Mouse (Mus musculus) CH12.LX (cell line): Measurements from ENCODE around the gene Tmem204. TPM values are rescaled to one million over a fixed set of nuclear protein-coding genes. Genes with fewer than 3 reads are reported as not detected.

Experiments
- DNase-seq: peaks from one replicate; pipeline ENCODE4 v3.0.0-alpha.2; 2013; ENCODE audit errors: extremely low read depth
- H3K27ac ChIP-seq: 2 replicates; pipeline ENCODE4 v1.5.1; 2012; ENCODE audit warnings: low read depth, mild to moderate bottlenecking, control low read depth, moderate library complexity; ENCODE audit not compliant: insufficient read depth
- H3K27me3 ChIP-seq: replicated peaks from 2 replicates; pipeline ENCODE3; 2012; ENCODE audit warnings: inconsistent platforms
- H3K36me3 ChIP-seq, 2 experiments: replicated peaks in 1 of 2; 2 replicates each; pipeline versions ENCODE3 to v1.6.1; 2012; ENCODE audit warnings: inconsistent platforms in 1 of 2, low read length in 1 of 2, mild to moderate bottlenecking in 1 of 2, mixed read lengths in 1 of 2, moderate library complexity in 1 of 2; ENCODE audit not compliant: control insufficient read depth in 1 of 2, insufficient read depth in 1 of 2
- H3K4me1 ChIP-seq, 2 experiments: 2 replicates each; pipeline ENCODE4 v1.6.1; 2012; ENCODE audit warnings: inconsistent platforms in 1 of 2, moderate library complexity in 1 of 2; ENCODE audit not compliant: insufficient read depth in 2 of 2, control insufficient read depth in 1 of 2
- H3K4me2 ChIP-seq: 2 replicates; pipeline ENCODE4 v1.6.1; 2012; ENCODE audit warnings: low read depth, mild to moderate bottlenecking, control low read depth; ENCODE audit not compliant: poor library complexity, insufficient read depth, severe bottlenecking
- H3K4me3 ChIP-seq, 3 experiments: fragments of 150-350 bp in 1 of 3; sonication (generic) in 1 of 3; replicated peaks in 1 of 3; 2 replicates each; pipeline versions ENCODE3 to v1.5.1; 2011 to 2012; ENCODE audit warnings: low read depth in 2 of 3, low read length in 2 of 3, mild to moderate bottlenecking in 2 of 3, moderate library complexity in 2 of 3, control low read depth in 1 of 3, improper control_type of control experiment in 1 of 3, inconsistent platforms in 1 of 3, mixed read lengths in 1 of 3; ENCODE audit not compliant: poor library complexity in 1 of 3
- H3K79me2 ChIP-seq: replicated peaks from 2 replicates; pipeline ENCODE4 v1.6.1; 2012; ENCODE audit warnings: mild to moderate bottlenecking, moderate library complexity; ENCODE audit not compliant: control insufficient read depth, poor library complexity, insufficient read depth, severe bottlenecking; ENCODE audit errors: extremely low read depth
- H3K9ac ChIP-seq: 2 replicates; pipeline ENCODE4 v1.6.1; 2012; ENCODE audit warnings: low read depth, mild to moderate bottlenecking, control low read depth, moderate library complexity; ENCODE audit not compliant: insufficient read depth
- H3K9me3 ChIP-seq: replicated peaks from 2 replicates; pipeline ENCODE3; 2012; ENCODE audit warnings: low read length, inconsistent platforms, mixed read lengths
- CHD1 ChIP-seq: IDR thresholded peaks from 2 replicates; pipeline ENCODE4 v1.6.1; 2012; ENCODE audit warnings: low read depth, low read length, improper control_type of control experiment, inconsistent platforms
- CHD2 ChIP-seq: IDR thresholded peaks from 2 replicates; pipeline ENCODE4 v1.6.1; 2011; ENCODE audit warnings: low read length, improper control_type of control experiment
- ELF1 ChIP-seq: IDR thresholded peaks from 2 replicates; pipeline ENCODE4 v1.6.1; 2014; ENCODE audit warnings: low read depth, mild to moderate bottlenecking, inconsistent platforms, low read length, improper control_type of control experiment
- EP300 ChIP-seq: IDR thresholded peaks from 2 replicates; pipeline ENCODE4 v1.6.1; 2011; ENCODE audit warnings: low read length, improper control_type of control experiment
- IRF4 ChIP-seq: IDR thresholded peaks from 2 replicates; pipeline ENCODE4 v1.6.1; 2014; ENCODE audit warnings: low read depth, mild to moderate bottlenecking, inconsistent platforms, low read length, improper control_type of control experiment
- MAX ChIP-seq: IDR thresholded peaks from 2 replicates; pipeline ENCODE4 v1.6.1; 2011; ENCODE audit warnings: low read length, improper control_type of control experiment
- MAZ ChIP-seq: IDR thresholded peaks from 2 replicates; pipeline ENCODE4 v1.6.1; 2012; ENCODE audit warnings: low read depth, mild to moderate bottlenecking, inconsistent platforms, low read length, improper control_type of control experiment, moderate library complexity
- MEF2A ChIP-seq: IDR thresholded peaks from 2 replicates; pipeline ENCODE4 v1.6.1; 2014; ENCODE audit warnings: low read depth, mild to moderate bottlenecking, inconsistent platforms, low read length, improper control_type of control experiment, borderline replicate concordance
- MXI1 ChIP-seq: IDR thresholded peaks from 2 replicates; pipeline ENCODE4 v1.6.1; 2011; ENCODE audit warnings: mild to moderate bottlenecking, low read depth, low read length, improper control_type of control experiment
- MYC ChIP-seq: IDR thresholded peaks from 2 replicates; pipeline ENCODE4 v1.6.1; 2011; ENCODE audit warnings: low read depth, mild to moderate bottlenecking, improper control_type of control experiment, low read length
- POLR2A ChIP-seq: IDR thresholded peaks from 2 replicates; pipeline ENCODE4 v1.6.1; 2011; ENCODE audit warnings: low read depth, mild to moderate bottlenecking, improper control_type of control experiment, low read length
- SIN3A ChIP-seq: IDR thresholded peaks from 2 replicates; pipeline ENCODE4 v1.6.1; 2012; ENCODE audit warnings: low read length, improper control_type of control experiment, inconsistent platforms
- UBTF ChIP-seq: IDR thresholded peaks from 2 replicates; pipeline ENCODE4 v1.6.1; 2012; ENCODE audit warnings: low read depth, mild to moderate bottlenecking, inconsistent platforms, low read length, improper control_type of control experiment, moderate library complexity
- ZC3H11A ChIP-seq: IDR thresholded peaks from 2 replicates; pipeline ENCODE4 v1.6.1; 2012; ENCODE audit warnings: low read depth, mild to moderate bottlenecking, inconsistent platforms, low read length, improper control_type of control experiment
- dilution Hi-C: fragments of 300-500 bp; cut with MboI; formaldehyde crosslinking; loops from 2 replicates; pipeline ENCODE4 v1.14.3; 2020; ENCODE audit warnings: low sequenced_read_pairs; ENCODE audit not compliant: extremely low pct_unique_long_range_greater_than_20kb, extremely low pct_ligation_motif_present
- in situ Hi-C: fragments of 300-500 bp; cut with MboI; formaldehyde crosslinking; loops from 3 replicates; pipeline ENCODE4 v1.14.3; 2019; ENCODE audit warnings: low sequenced_read_pairs, low pct_ligation_motif_present, low pct_unique_long_range_greater_than_20kb, mixed read lengths
- polyA plus RNA-seq: library from polyadenylated mRNA; unstranded; fragments of >175 nt; gene quantifications from 2 replicates; pipeline ENCODE4 v1.2.1, GENCODE M21; 2012; ENCODE audit warnings: low read depth; ENCODE audit not compliant: insufficient read length
- total RNA-seq, 2 experiments: library from RNA; depleted of rRNA; stranded (reverse); fragments of 300-350 nt in 1 of 2; fragments of >200 nt in 1 of 2; gene quantifications; 2 replicates each; pipeline ENCODE4 v1.2.3; 2012 to 2014

Tmem204 gene
- total and polyA plus RNA-seq, 3 experiments: 1.9 TPM; not detected in 2

DNA sequence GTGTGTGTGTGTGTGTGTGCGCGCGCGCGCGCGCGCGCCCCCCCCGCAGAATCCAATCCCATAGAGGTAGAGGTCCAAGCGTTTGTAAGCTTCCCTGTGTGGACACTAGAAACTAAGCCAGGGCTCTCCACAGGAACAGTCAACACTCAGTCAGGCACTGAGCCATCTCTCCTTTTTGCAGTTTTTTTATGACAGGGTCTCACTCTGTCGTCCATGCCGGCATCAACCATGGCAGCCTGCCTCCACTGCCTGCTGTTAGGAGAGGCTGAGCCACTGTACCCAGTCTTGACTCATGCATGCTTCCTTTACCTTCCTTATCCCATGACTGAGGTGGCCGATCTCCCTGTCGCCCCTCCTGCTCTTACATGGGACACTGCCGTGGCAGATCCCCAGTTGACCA lies 24.4 kb upstream of the Tmem204 start:
- peaks cover 0 to 3% of the 10 kb centered on the region in 2 experiments; a peak in 1 of 4 replicates for H3K4me1 ChIP-seq
- H3K4me2 ChIP-seq: no peak overlapping the region
- dilution Hi-C loops (no loop called here), in situ Hi-C loops (no loop called here)
- H3K9me3 ChIP-seq: no peaks in the 10 kb centered on the region
- no peak for DNase-seq
- H3K4me3 ChIP-seq: no peak overlapping the region
- peaks cover 76 to 99% of the 10 kb centered on the region in 2 experiments for H3K36me3 ChIP-seq
- H3K9ac ChIP-seq: no peak overlapping the region
- TF ChIP-seq MYC (no peak), MEF2A (no peak), POLR2A (no peak), MXI1 (no peak), MAZ (no peak)
- no peaks in the 10 kb centered on the region for H3K27me3 ChIP-seq
- no peaks in the 10 kb centered on the region for H3K79me2 ChIP-seq
- no peak overlapping the region for H3K27ac ChIP-seq

- Histone ChIP-seq H3K27me3 (no peaks in the 10 kb centered on the region), H3K4me3 (no peak overlapping the region), H3K9ac (no peak overlapping the region), H3K79me2 (no peaks in the 10 kb centered on the region), H3K27ac (no peak overlapping the region), H3K36me3 (peaks cover 80 to 93% of the 10 kb centered on the region in 2 experiments), H3K9me3 (no peaks in the 10 kb centered on the region), H3K4me2 (no peak overlapping the region), H3K4me1 (no peaks in the 10 kb centered on the region)
- dilution Hi-C loops (no loop called here), in situ Hi-C loops (no loop called here)
- no peak for DNase-seq
- TF ChIP-seq MAX: no peak
- no peak for TF ChIP-seq MAZ
- no peak for TF ChIP-seq ELF1
These were observed 17.9 kb upstream of the Tmem204 start for GRCm38 (mm10) chr17:25101338-25101737.

DNA sequence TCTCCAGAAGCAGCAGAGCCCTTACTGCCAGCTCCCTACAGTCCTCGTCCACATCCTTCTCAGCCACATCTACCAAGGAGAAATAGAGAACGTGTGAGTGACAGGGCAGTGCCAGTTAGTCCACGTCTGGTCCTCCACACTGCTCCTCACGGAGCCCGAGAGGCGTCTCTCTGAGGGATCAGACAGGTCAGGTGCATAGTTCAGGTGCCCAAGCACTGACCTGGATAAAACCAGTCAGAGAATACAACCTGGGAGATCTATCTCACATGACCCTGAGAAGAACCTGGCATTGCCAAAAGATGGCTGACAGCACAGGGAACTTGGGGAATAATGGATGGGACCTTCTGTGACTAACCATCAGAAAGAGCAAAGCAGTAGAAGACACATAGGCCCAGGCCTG lies 16.7 kb upstream of the Tmem204 start:
- H3K9me3 ChIP-seq: no peaks in the 10 kb centered on the region
- no peaks in the 10 kb centered on the region for H3K4me1 ChIP-seq
- H3K36me3 ChIP-seq: peaks cover 67 to 93% of the 10 kb centered on the region in 2 experiments

More for the DNA sequence above, 16.7 kb upstream of the Tmem204 start:
- in situ Hi-C loops: no loop called here
- Histone ChIP-seq H3K27ac (no peak overlapping the region), H3K9ac (no peak overlapping the region), H3K4me2 (no peak overlapping the region), H3K4me3 (no peak overlapping the region), H3K79me2 (no peaks in the 10 kb centered on the region), H3K27me3 (no peaks in the 10 kb centered on the region)
- dilution Hi-C loops: no loop called here
- no peak for DNase-seq
- TF ChIP-seq IRF4: no peak
- TF ChIP-seq SIN3A: no peak
- TF ChIP-seq CHD1: no peak
- TF ChIP-seq EP300: no peak
- TF ChIP-seq ZC3H11A: no peak
- TF ChIP-seq MEF2A: no peak
- no peak for TF ChIP-seq CHD2
- no peak for TF ChIP-seq UBTF
